Mouse (Mus musculus) ovary, postnatal 36 days (tissue): ENCODE data around the gene Actr6.

Source experiments
- DNase-seq: peaks from one replicate; pipeline ENCODE4 v3.0.0; 2022; ENCODE audit warnings: low spot score, mixed read lengths

Actr6 gene

DNA sequence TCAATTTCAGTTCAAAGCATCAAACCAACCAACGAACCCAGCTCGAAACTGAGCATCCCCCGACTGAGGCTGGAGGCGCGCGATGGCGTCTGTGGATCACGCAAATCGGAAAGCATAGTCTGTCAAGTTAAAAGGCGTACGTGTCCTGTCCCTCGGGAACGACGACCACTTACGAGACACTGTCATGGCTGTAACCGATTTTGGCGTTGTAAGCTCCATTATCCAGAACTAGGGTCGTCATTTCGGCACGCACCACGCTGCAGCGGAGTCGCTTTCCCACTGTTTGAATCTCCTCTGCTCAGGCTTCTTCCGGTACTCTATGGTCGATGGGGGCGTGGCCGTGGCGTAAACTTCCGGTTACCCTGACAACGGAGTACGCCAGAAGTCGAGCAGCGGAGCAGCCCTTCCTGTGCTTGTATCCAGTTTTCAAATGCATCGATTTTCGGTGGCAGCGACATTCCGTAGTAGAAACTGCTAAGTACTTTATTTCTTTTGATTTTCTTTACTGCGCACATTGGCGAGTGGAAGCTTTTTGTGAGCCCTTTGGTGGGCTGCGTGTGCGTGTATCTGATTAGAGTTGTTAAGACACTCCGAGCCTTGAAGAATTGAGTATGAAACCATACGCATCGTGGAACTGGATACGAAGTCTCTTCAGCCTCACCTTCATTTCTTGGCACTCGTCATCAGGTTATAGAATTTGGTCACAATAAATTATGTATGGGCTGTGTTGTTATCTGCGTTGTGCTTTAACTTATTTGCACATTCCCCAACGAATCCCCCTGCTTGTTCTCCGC, at the start of gene Actr6:
TSS of gene Actr6 (minus strand) at position 295 of the 794 bp plus-strand sequence.
- peak; percentile 90 for DNase-seq

GRCm38 (mm10) chr10:89776029-89776428, 43.9 kb upstream of the Actr6 start:
- DNase-seq = no peak

GRCm38 (mm10) chr10:89771894-89772293, 39.8 kb upstream of the Actr6 start:
- no peak for DNase-seq

DNA sequence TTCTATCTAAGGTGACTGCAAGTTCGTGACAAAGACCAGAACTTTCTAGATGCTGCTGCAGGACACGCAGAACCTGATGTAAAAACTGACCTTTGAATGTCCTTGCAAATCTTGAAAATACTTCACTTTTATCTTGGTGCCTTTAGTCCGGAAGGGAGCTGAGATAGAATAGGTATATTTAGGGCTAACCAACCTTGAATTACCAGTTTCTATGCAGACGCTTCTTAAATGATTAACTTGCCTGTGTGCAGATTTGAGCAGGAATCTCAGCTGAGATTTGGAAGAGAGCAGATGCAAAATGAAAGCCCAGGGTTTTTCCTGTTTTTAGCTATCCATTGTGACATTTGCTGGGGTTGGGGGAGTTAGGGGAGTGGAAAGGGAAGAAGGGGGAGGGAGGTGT, 37.0 kb upstream of the Actr6 start:
- no peak for DNase-seq

DNA sequence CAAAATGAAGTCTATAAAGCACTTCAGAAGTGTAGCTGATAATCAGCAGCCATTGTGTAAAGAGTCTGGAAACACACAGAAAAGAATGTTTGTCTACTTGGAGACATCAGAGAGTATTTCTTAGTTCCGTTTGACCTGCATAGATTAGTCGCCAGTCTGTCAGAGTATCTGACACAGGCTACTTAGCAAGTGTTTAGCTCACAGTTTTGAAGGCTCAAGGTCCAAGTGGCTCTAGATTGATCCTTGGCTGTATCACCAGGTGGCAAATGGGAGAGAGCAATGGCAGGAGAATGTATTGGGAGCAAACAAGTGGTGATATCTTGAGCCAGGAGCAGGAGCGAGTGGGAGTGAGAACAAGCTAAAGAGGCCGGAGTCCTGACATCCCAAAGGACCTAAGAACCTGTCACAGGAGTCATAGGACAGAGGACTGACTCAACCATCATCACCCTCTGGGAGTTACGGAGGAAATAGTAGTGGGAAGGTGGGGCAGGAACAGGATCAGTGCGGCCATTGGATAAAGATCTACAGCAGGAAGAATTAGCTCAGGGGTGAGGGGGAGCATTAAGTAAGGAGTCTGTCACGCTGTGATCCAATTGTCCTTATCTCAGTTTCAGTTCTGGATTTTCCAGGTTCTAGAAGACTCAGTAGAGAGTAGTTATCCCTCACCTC, 36.4 kb upstream of the Actr6 start:
- no peak for DNase-seq

- DNase-seq = no peak
Measured at GRCm38 (mm10) chr10:89765790-89766714, 34.0 kb upstream of the Actr6 start.

DNA sequence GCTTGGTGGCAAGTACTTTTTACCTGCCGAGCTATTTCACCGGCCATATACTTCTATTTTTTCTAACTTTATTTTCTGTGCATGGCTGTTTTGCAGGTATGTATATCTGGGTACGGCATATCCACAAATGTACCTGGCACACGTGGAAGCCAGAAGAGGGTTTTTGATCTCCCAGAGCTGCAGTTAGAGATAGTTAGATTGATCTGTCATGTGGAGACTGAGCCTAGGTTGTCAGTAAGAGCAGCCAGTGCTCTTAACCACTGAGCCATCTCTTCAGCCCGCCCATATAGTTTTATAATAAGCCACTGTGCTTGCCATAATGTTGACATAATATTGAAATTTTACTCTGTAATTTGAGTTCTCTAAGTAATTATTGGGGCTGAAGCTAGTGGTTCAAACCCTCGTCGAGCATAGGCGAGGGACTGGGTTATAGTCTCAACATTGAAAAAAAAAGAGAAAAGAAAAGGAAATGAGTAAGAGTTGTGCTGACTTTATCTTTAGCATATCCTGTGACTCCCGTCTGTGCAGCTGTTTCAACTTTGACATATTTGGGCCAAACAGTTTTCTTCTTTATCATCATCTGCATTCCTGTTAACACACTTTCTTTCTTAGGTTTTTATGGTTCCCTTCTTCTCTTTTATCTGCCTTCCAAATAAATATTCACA, 32.5 kb upstream of the Actr6 start:
- no peak for DNase-seq

- no peak for DNase-seq
Measured at GRCm38 (mm10) chr10:89760772-89761171, 28.7 kb upstream of the Actr6 start.

GRCm38 (mm10) chr10:89755231-89755630, 23.1 kb upstream of the Actr6 start:
- no peak for DNase-seq

DNA sequence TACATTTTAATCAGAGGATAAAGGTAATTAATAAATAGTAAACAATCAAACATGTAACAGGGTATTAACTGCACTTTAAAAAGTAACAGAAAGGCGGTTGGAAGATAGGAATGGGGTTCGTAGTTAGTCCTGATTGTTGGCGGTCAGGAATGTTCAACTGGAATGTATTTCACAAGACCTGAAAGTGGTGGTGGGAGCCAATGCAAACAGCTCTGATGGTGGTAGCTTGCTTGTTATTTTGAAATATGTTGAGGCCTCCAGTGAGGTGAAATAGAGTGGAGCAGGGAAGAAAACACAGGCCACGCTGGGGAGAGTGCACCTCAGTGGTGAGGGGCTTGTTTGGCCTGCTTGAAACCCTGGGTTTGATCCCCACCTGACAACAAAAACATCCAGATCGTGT, 19.0 kb upstream of the Actr6 start:
- no peak for DNase-seq

- DNase-seq = no peak
Measured at GRCm38 (mm10) chr10:89748619-89749018, 16.5 kb upstream of the Actr6 start.

GRCm38 (mm10) chr10:89747911-89748310, 15.8 kb upstream of the Actr6 start:
- DNase-seq = no peak

DNA sequence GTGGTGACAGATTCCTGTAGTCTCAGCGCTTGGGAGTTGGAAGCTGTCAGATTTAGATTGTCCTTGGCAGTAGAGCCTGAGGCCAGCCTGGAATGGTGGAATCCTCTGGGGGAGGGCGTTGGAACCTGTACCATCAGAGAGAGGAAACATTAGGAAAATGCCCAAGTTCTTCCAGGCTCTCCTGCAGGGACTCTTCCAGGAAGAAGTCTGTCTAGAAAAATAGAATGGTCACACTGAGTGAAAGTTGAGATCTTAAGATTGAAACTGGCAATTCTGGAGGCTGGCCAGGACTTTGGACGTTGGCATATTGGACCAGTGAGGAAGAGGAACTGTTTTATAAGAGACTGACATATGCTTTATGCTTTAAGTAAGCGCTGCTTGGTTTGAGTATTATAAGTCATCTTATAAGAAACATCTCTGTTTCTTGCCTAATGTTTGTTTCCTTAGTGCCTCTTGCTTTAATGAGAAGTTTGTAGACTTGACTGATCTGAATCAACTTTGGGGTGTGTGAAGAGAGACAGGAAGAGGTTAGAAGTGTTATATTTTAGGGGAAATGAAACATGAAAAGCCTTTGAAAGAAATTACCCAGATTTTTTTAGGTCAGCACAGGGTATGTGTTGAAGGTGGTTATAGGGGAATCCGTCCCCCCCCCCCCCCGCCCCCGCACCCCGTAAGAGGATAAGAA, 15.3 kb upstream of the Actr6 start:
- no peak for DNase-seq

GRCm38 (mm10) chr10:89746581-89746980, 14.5 kb upstream of the Actr6 start:
- no peak for DNase-seq

DNA sequence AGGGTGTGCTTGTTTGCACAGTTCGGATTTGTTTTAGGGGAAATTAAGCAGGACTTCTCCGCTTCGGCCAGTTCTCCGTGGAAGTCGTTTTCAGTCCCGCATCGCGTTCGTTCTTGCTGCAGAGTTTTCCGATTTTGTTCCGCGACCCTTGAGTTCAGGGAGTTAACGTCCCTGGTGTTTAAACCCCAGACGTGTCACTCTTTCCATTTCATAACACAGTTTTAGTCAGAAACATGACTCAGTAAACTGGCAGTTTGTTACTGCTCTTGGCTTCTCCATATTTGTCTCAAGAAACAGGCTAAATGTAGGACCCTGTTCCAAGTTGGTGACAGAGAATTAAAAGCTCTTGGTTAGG, 13.5 kb upstream of the Actr6 start:
- no peak for DNase-seq

DNA sequence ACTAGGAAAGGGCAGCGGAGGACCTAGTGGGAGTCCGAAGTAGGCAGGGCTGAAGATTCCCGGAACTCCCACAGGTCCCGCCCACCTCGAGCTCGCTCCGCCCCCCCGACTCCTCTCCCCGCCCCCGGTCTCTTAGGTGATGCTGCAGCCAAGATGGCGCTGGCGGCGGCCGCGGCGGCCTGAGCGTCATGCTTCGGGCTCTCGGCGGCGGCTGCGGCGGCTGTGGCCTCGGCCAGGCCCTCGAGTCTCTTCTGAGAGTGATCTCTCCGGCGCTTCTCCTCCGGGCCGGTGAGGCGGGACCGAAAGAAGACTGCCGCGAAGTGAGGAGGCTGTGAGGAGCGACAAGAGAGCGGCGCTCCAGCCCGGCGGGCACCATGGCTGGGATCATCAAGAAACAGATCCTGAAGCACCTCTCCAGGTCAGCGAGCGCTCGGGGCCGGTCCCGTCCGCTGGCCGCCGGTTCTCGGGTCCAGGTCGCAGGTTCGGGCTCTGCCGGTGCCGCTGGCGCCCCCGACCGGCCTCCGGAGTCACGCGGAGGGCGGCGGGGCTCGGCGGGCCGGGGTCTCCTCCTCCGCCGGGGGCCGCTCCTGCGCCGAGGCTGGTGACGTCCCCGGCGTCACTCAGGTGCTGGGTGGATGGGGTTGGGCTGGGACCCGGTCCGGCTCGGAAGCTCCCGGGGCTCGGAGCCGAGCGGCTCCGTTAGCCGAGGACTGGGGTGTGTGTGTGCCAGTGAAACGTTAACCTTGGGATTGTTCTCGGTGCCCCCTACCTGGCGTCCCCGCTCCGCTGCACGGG, 13.0 kb upstream of the Actr6 start, which contains the start of gene Uhrf1bp1l:
TSS of gene Uhrf1bp1l (plus strand) at position 121 of the 795 bp plus-strand sequence.
- DNase-seq = peak; percentile 91

DNA sequence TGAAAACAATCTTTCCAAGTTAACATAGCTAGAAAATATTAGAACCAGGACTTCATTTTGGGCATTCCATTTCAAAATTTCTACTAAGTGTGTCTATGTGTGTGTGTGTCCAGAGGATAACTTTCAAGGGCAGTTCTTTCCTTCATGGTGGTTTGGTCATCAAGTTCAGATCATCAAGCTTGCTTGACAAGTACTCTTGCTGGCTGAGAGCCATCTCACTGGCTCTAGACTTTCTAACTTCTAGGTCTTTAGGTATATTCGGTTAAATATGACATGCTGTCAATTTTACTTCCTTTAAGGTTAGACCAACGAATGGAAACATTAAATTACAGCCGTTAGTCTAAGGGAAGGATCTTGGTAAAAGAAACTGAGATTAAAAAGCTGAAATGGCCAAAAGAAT, 12.2 kb upstream of the Actr6 start:
- DNase-seq = no peak

GRCm38 (mm10) chr10:89743266-89743665, 11.2 kb upstream of the Actr6 start:
- no peak for DNase-seq

GRCm38 (mm10) chr10:89740995-89741394, 8.9 kb upstream of the Actr6 start:
- DNase-seq = no peak

- no peak for DNase-seq
Measured at GRCm38 (mm10) chr10:89739703-89740102, 7.6 kb upstream of the Actr6 start.

DNA sequence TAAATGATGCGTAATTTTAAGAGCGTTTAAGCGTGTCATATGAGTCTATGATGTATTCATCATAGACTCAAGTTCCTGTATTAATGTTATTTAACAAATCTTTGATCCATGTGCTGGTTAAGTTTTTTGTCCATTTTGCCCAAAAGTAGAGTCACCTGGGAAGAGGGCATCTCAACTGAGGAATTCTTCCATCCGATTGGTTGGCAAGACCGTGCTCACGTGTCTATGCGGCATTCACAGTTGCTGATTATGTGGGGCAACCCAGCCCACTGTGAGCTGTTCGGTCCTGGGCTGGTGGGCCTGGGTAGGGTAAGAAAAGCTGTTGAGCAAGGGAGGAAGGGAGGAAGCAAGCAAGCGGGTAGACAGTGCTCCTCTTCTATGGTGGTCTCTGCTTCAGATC, 6.3 kb upstream of the Actr6 start:
- no peak for DNase-seq
